Mouse (Mus musculus): ENCODE results near the gene Galp.
A peak's percentile ranks its signal among the peaks of the same experiment; 100 is the strongest.
"Not testable (repeated sequence)": the region's sequence is repeated elsewhere in the genome, so short reads cannot be mapped to it uniquely, and the experiment has no call there.

Gene Galp

GRCm38 (mm10) chr7:6196790-6197189 is at the start of gene Galp:
Gene Galp (plus strand): TSS chr7:6197090.
- no peak for DNase-seq

- peak; percentile 61 to 74 for DNase-seq
These were observed 49.2 kb upstream of the Galp start for GRCm38 (mm10) chr7:6147688-6148087.

GRCm38 (mm10) chr7:6151266-6151665 is 45.6 kb upstream of the Galp start:
- no peak for DNase-seq

GRCm38 (mm10) chr7:6152036-6152435 is 44.9 kb upstream of the Galp start:
- DNase-seq = no peak

DNA sequence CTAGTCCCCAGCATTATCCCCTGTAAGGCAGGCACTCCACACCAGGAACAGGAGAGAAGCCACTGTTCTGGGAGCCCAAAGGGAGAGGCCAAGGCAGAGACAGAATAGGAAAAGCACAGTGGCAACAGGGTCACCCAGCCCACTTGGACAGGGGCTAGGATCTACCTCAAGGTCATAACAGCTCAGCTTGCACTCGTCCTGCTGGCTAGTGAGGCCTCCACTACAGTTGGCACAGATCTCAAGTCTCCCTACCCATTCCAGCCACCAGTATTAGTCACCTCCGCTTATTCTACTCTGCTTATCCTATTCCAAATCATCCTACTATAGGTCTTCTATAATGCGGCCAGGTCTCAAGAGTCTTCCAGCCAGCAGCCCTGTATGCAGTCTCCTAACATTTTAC is 43.8 kb upstream of the Galp start:
- no peak for DNase-seq

DNA sequence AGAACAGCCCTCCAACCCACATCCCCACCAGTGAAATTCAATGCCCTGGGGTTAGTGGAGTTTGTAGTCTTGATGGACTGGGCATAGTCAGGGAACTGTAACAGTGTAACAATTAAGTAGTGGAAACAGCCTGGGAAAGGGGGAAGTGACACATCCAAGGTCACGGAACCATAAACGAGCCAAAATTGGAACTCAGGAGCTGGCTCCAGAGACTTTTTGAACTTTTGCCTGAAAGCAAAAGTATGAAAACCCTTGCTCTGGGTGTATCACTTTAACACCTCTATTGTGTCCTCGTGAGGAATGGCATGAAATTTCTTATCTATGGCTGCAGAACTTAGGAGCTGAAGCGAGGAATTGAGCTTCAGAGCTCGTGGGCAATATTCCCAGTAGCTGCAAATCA is 42.7 kb upstream of the Galp start:
- DNase-seq = no peak

- peak; percentile 80 to 84 for DNase-seq
These were observed 41.6 kb upstream of the Galp start for GRCm38 (mm10) chr7:6155031-6155872.

DNA sequence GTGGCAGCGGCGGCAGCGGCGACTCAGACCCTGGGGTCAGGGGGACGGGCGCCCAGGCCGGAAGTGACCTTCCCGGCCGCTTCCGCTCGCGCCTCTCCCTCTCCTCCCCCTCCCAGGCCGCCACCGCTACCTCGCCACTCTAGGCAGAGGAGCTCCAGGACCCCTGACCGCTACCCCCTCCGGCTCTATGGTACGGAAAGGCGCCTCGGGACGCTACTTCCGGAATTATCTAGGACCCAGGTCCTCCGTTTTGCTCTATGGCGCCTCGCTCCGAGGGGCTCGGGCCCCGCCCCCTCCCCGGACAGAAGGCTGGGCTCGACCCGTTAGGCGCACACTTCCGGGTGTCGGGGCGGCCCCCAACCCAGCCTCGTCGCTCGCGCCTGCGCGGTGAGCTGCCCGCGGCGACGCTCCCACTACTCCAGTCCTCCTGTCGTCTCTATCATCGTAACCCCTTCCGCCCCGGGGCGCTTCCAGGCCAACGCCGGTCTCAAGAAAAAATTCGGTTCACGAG is 40.9 kb upstream of the Galp start, which contains the start of gene Zfp787:
Zfp787 (minus strand) TSS at position 97 of the 511 bp plus-strand sequence.
- DNase-seq = peak; percentile 95 to 96

GRCm38 (mm10) chr7:6156901-6157472 is 39.9 kb upstream of the Galp start:
- no peak for DNase-seq

DNA sequence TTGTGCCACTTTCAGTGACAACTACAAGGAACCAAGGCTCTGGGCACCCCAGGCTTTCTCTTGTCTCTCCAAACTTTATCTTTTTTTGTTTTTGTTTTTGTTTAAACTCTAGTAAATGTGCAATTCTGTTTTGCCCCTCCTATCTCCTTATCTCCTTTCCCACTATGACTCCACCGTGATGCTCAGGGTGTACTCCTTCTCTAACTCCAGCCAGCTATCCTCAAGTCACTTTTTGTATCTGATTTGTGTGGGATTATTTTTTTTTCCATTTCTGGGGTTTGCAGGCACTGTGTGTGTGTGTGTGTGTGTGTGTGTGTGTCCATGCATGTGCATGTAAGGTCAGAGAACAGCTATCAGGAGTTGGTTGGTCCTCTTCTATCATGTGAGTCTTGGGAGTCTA is 39.4 kb upstream of the Galp start:
- DNase-seq = no peak

DNA sequence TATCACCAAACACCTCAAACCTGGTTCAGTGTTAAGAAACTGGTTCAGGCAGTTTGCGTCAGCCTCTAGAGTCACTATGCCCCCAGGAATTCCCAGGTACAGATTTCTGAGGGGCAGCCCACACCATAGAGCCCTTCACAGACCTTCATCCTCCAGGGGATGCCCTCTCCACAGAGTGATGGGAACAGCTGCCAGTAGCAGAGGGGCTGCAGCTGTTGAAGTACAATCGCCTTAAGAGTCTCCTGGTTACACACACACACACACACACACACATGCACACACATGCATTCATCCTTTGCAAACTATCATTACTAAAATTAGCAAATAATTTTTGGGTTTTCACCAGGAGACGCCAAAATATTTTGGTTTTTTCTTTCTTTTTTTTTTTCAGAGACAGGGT is 37.3 kb upstream of the Galp start:
- DNase-seq = no peak

DNA sequence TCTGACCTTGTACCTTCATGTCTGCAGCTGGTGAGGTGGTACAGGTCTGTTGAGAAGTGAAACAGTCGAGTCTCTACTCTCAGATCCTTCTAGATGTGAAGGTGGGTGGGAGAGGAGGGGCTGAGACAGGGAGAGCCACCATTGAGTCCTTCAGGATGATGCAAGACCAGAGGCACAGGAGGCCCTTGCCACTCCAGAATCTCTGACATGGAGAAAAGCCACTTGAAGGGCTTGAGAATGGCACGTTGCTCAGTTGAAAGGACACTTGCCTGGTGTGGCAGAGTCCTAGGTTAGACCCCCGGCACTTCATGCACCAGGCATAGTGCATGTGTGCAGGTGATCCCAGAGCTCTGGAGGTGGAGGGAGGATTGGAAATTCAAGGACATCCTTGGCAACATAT is 35.3 kb upstream of the Galp start:
- peak; percentile 39 to 62 for DNase-seq

DNA sequence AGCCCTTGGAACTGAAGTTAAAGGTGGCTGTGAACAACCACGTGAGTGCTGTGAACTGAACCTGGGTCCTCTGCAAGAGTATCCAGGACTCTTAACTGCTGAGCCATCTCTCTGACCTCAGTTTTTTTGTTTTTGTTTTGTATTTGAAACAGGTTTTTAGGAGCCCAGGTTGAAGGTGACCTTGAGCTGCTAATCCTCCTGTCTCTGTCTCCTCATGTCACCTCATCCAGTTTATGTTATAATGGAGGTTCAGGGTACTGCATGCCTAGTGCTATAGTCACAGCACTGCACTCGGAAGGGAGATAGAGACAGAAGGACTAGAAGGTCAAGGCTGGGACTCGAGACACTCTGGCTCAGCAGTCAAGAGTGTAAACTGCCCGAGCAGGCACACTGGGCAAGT is 34.7 kb upstream of the Galp start:
- DNase-seq = no peak

DNA sequence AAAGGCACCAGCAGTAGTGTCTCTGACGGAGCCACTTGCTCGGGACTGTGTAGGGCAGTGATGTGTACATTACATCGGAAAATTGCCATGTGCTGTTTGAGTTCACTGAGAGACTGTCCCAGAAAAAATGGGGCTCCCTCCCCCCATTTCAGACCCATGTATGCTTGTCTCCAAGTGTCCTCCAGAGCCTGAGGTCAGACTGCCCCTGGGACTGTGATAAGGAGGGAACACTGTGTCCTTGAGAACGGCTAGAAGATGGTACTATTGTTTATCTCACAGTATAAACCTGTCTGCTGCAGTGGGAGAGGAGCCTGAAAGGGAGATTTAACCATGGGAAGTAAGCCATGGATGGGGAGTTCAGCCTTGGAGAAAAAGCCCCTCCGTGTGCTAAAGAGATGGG is 32.2 kb upstream of the Galp start:
- no peak for DNase-seq

- DNase-seq = peak; percentile 57 to 66
These were observed 27.5 kb upstream of the Galp start for GRCm38 (mm10) chr7:6169403-6169802.

GRCm38 (mm10) chr7:6170391-6170790 is 26.5 kb upstream of the Galp start:
- DNase-seq = no peak

GRCm38 (mm10) chr7:6170871-6171270 is 26.0 kb upstream of the Galp start:
- no peak for DNase-seq

DNA sequence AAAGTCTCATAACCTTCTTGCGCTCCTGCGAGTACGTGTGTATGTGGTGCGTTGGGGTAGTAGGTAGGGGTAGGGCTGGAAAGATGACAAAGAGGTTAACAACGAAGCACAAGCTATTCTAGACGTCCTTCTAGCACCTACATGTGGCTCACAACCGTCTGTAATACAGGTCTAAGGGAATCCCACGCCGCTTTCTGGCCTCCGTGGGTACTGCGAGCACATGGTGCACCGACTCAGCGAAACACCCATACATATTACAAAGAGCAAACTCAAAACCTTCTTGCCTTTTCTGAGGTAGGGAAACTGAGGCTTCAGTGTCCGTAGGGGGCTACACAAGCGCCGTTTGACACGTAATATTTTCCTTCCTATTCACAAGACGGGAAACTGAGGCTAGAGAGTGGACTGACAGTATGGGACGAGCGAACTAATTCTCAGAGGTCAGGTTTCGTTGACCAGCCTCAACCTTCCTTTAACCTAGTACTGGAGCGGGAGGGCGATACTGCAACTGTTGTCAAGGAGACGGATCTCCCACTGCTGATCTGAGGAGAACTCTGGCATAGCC is 25.4 kb upstream of the Galp start:
- DNase-seq = peak; percentile 78 to 84

DNA sequence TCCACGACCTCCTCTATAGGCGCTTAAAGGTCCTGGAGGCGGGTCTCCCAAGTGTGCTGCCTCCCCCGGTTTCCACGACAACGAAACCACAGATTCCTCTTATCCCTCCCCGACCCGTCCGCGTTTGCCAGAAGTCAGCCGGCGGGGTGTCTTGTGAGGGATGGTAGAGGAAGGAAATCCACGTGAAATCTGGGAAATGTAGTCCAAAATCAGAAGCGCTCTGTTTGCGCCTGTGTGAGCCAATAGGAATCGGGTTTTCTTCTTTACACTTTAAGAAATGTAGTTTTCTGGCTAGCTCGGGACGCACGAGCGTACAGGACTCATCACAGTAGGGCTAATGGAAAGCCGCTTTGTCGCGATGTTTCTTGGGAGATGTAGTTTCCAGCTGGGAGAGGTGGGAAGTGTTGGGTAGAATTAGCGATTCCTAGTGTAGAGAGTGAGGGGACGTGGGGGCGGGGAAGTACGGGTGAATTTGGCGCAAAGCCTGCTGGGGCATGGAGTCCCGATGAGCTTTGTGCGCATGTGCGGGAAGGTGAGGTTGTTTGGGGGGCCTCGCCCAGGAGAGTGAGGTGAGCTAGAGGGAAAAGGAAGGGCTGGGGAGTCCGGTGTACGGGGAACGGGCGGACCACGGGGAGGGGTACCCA is 24.8 kb upstream of the Galp start, which contains the start of gene Zfp444:
Zfp444 (plus strand) TSS at position 221 of the 644 bp plus-strand sequence.
- peak; percentile 99 for DNase-seq

- DNase-seq = peak in 1 of 2 experiments; percentile 26
These were observed 24.1 kb upstream of the Galp start for GRCm38 (mm10) chr7:6172674-6173244.

DNA sequence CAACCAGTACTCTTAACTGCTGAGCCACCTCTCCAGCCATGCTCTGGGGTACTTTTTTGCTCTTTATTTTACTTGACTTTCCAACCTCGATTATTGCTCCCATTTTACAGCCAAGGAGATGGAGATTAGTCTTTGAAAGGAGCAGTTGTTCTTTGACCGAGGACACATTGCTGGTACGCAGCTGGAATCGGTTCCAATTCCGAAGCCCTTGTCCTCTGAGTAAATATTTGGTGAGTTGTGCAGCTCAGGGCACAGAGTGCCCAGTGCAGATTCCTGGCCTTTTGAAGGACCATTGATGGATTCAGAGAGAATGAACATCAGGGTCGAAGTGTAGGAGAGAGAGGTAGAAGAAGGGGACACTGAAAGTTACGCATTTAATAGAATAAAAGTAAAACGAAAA is 23.0 kb upstream of the Galp start:
- peak; percentile 49 to 72 for DNase-seq

- DNase-seq = not testable (repeated sequence)
These were observed 22.4 kb upstream of the Galp start for GRCm38 (mm10) chr7:6174365-6174987.

Measured in lung, adult 18-20 months (tissue).